Mouse (Mus musculus): ENCODE measurements around the gene Cyp2ab1. TPM values are rescaled to one million over a fixed set of nuclear protein-coding genes. Genes with fewer than 3 reads are reported as not detected.
"Not testable (repeated sequence)": the region's sequence is repeated elsewhere in the genome, so short reads cannot be mapped to it uniquely, and the experiment has no call there.

Cyp2ab1 gene
- not detected in 2 replicates for polyA plus RNA-seq (2016; fragmentation: Nextera tagmentation; extraction: Ambion mirVana)

DNA sequence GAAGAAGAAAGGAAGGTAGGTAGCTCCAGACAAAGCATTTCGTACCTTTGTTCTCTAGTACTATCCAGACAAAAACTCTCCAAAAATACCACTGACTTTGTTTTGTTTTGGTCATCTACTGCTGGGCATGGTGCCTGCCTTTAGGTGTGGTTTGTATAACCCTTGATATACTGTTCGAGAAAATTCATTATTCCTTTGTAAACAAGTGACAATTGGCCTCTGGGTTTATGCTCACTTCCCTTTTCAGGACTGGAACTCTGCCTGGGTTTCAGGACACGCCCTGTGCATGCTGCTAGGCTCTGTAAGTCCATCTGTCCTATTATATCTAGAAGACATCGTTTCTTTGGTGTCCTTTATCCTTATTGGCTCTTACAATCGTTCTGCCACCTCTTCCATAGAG is at the start of gene Cyp2ab1:
TSS of gene Cyp2ab1 (minus strand) at position 119 of the 400 bp plus-strand sequence.
- WGBS: 81% methylated on average over 5 of the region's 5 CpGs

GRCm38 (mm10) chr16:20371731-20372130 is 46.5 kb upstream of the Cyp2ab1 start:
- H3K9me3 ChIP-seq (replicated peaks): no peaks in the 10 kb centered on the region
- H3K36me3 ChIP-seq: peaks cover 71% of the 10 kb centered on the region
- H3K27me3 ChIP-seq (ENCODE audit: low read depth, poor library complexity, severe bottlenecking): no peaks in the 10 kb centered on the region
- H3K27ac ChIP-seq: no peak overlapping the region
- no peaks in the 10 kb centered on the region for H3K4me1 ChIP-seq
- 86% methylated on average over 4 of the region's 4 CpGs for WGBS
- DNase-seq (ENCODE audit: low spot score): no peak
- no peak overlapping the region for H3K4me3 ChIP-seq

More for the DNA sequence above, at the start of gene Cyp2ab1:
- H3K27ac ChIP-seq: no peak within 1 kb of the TSS
- no peaks in the 10 kb centered on the region for H3K27me3 ChIP-seq (ENCODE audit: low read depth, poor library complexity, severe bottlenecking)
- H3K4me3 ChIP-seq: no peak within 1 kb of the TSS
- no peak for DNase-seq (ENCODE audit: low spot score)
- no peaks in the 10 kb centered on the region for H3K9me3 ChIP-seq (replicated peaks)
- no peaks in the 10 kb centered on the region for H3K4me1 ChIP-seq
- peaks cover 14% of the 10 kb centered on the region for H3K36me3 ChIP-seq

GRCm38 (mm10) chr16:20368221-20368620 is 43.0 kb upstream of the Cyp2ab1 start:
- no peak for DNase-seq (ENCODE audit: low spot score)
- 94% methylated on average over 9 of the region's 9 CpGs for WGBS
- H3K27ac ChIP-seq: no peak overlapping the region
- no peaks in the 10 kb centered on the region for H3K27me3 ChIP-seq (ENCODE audit: low read depth, poor library complexity, severe bottlenecking)
- no peaks in the 10 kb centered on the region for H3K4me1 ChIP-seq
- no peaks in the 10 kb centered on the region for H3K9me3 ChIP-seq (replicated peaks)
- peaks cover 77% of the 10 kb centered on the region for H3K36me3 ChIP-seq
- no peak overlapping the region for H3K4me3 ChIP-seq

GRCm38 (mm10) chr16:20362121-20362520 is 36.9 kb upstream of the Cyp2ab1 start:
- Histone ChIP-seq H3K27ac (no peak overlapping the region), H3K4me1 (no peaks in the 10 kb centered on the region), H3K27me3 (ENCODE audit: low read depth, poor library complexity, severe bottlenecking) (no peaks in the 10 kb centered on the region), H3K36me3 (peaks cover 80% of the 10 kb centered on the region), H3K9me3 (replicated peaks) (no peaks in the 10 kb centered on the region), H3K4me3 (no peak overlapping the region)
- DNase-seq (ENCODE audit: low spot score): no peak
- WGBS: 92% methylated on average over 11 of the region's 11 CpGs

- WGBS: 93% methylated on average over 3 of the region's 3 CpGs
- not testable (repeated sequence) for H3K27ac ChIP-seq; H3K4me1 ChIP-seq; H3K4me3 ChIP-seq; H3K27me3 ChIP-seq (ENCODE audit: low read depth, poor library complexity, severe bottlenecking); H3K9me3 ChIP-seq (replicated peaks); DNase-seq (ENCODE audit: low spot score)
- peaks cover 80% of the 10 kb centered on the region for H3K36me3 ChIP-seq
These were observed 36.3 kb upstream of the Cyp2ab1 start for GRCm38 (mm10) chr16:20361496-20361895.

DNA sequence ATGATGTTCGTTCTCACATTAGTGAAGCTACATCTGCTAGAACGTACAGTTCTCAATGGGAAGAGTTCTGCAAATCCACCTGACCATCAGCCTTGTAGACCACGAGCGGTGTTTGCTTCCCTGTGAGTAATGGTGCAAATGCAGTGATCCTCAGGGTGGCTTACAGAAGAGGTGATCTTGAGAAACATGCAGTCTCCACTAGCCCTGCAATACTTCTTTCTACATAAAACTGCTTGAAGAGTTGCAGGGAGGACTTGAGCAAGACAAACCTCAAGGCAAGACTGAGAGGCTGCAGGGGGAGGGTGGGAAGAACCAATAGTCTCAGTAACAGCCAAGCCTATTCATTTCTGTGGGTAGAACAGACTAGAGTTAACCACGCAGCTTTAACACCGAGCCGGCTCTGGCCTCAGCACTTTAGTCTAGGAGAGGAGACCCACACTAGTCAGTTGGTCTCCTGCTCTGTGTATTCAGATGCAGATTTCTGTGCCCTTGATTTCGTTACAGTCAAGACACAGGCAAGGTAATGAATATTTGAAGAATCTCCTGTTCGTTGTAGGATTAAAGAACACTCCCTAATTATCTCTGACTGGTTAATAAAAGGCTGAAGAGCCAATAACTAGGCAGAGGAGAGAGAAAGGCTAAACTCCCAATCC is 34.6 kb upstream of the Cyp2ab1 start:
- H3K9me3 ChIP-seq (replicated peaks): no peaks in the 10 kb centered on the region
- no peak for DNase-seq (ENCODE audit: low spot score)
- peaks cover 79% of the 10 kb centered on the region for H3K36me3 ChIP-seq
- no peaks in the 10 kb centered on the region for H3K27me3 ChIP-seq (ENCODE audit: low read depth, poor library complexity, severe bottlenecking)
- no peaks in the 10 kb centered on the region for H3K4me1 ChIP-seq
- H3K4me3 ChIP-seq: no peak overlapping the region
- WGBS: 84% methylated on average over 9 of the region's 9 CpGs
- H3K27ac ChIP-seq: no peak overlapping the region

GRCm38 (mm10) chr16:20357837-20358236 is 32.6 kb upstream of the Cyp2ab1 start:
- Histone ChIP-seq H3K4me3 (no peak overlapping the region), H3K9me3 (replicated peaks) (no peaks in the 10 kb centered on the region), H3K4me1 (no peaks in the 10 kb centered on the region), H3K36me3 (peaks cover 76% of the 10 kb centered on the region), H3K27ac (no peak overlapping the region), H3K27me3 (ENCODE audit: low read depth, poor library complexity, severe bottlenecking) (no peaks in the 10 kb centered on the region)
- 95% methylated on average over 5 of the region's 5 CpGs for WGBS
- no peak for DNase-seq (ENCODE audit: low spot score)

- H3K36me3 ChIP-seq: peaks cover 68% of the 10 kb centered on the region
- H3K4me1 ChIP-seq: no peaks in the 10 kb centered on the region
- H3K9me3 ChIP-seq (replicated peaks): no peaks in the 10 kb centered on the region
- WGBS: 97% methylated on average over 2 of the region's 2 CpGs
- no peak overlapping the region for H3K27ac ChIP-seq
- DNase-seq (ENCODE audit: low spot score): no peak
- no peaks in the 10 kb centered on the region for H3K27me3 ChIP-seq (ENCODE audit: low read depth, poor library complexity, severe bottlenecking)
- H3K4me3 ChIP-seq: no peak overlapping the region
These were observed 29.6 kb upstream of the Cyp2ab1 start for GRCm38 (mm10) chr16:20354762-20355161.

- H3K4me3 ChIP-seq: no peak overlapping the region
- H3K27me3 ChIP-seq (ENCODE audit: low read depth, poor library complexity, severe bottlenecking): no peaks in the 10 kb centered on the region
- no peak for DNase-seq (ENCODE audit: low spot score)
- H3K4me1 ChIP-seq: no peaks in the 10 kb centered on the region
- H3K27ac ChIP-seq: no peak overlapping the region
- H3K36me3 ChIP-seq: peaks cover 70% of the 10 kb centered on the region
- H3K9me3 ChIP-seq (replicated peaks): no peaks in the 10 kb centered on the region
- WGBS: 84% methylated on average over 1 of the region's 1 CpGs
These were observed 28.8 kb upstream of the Cyp2ab1 start for GRCm38 (mm10) chr16:20354011-20354410.

DNA sequence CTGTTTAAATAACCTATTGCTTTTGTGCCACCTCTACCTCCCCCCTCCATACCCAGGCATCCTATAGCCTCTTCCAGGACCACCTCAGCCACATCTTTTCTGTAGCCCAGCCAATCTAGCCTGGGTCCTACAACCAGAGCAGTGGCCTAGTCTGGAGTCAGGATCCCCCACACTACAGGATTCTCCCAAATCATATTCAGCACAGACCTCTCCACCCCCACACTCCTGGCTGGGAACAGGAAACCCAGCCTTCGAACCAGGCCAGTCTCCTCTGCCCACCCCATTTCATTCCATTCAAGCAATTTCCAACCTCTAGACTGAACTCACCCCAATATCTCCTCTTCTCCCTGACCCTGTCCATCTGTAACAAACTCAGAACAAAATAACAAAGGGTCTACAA is 20.3 kb upstream of the Cyp2ab1 start:
- WGBS: 87% methylated on average over 1 of the region's 1 CpGs
- peaks cover 46% of the 10 kb centered on the region for H3K36me3 ChIP-seq
- H3K27me3 ChIP-seq (ENCODE audit: low read depth, poor library complexity, severe bottlenecking): no peaks in the 10 kb centered on the region
- DNase-seq (ENCODE audit: low spot score): no peak
- H3K27ac ChIP-seq: no peak overlapping the region
- H3K4me1 ChIP-seq: no peaks in the 10 kb centered on the region
- H3K9me3 ChIP-seq (replicated peaks): no peaks in the 10 kb centered on the region
- no peak overlapping the region for H3K4me3 ChIP-seq

DNA sequence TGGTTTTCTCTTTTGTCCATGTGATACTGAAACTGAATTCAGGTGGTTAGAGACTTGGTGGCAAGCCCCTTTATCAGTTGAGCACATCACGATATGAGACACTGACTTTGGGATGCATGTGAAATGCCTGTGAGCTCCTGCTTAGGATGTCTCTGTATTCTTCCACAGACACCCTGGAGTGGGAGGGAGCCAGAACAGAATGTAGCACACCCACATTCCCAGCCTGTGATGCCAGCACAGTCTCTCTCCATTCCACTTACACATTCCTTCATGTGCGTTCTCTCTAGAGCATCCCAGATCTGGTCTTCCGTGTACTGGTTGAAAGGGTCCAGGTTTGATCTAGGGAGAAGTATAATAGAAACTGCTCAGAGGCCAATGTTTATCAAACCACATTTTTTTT is 13.4 kb upstream of the Cyp2ab1 start:
- peaks cover 72% of the 10 kb centered on the region for H3K36me3 ChIP-seq

GRCm38 (mm10) chr16:20334918-20335317 is 9.7 kb upstream of the Cyp2ab1 start:
- no peak overlapping the region for H3K27ac ChIP-seq
- H3K36me3 ChIP-seq: peaks cover 83% of the 10 kb centered on the region
- no peak for DNase-seq (ENCODE audit: low spot score)
- 96% methylated on average over 8 of the region's 8 CpGs for WGBS
- H3K27me3 ChIP-seq (ENCODE audit: low read depth, poor library complexity, severe bottlenecking): no peaks in the 10 kb centered on the region
- H3K9me3 ChIP-seq (replicated peaks): no peaks in the 10 kb centered on the region
- H3K4me1 ChIP-seq: no peaks in the 10 kb centered on the region
- H3K4me3 ChIP-seq: no peak overlapping the region

More for the DNA sequence above, 13.4 kb upstream of the Cyp2ab1 start:
- H3K4me3 ChIP-seq: no peak overlapping the region
- no peaks in the 10 kb centered on the region for H3K4me1 ChIP-seq
- no peak for DNase-seq (ENCODE audit: low spot score)
- H3K27ac ChIP-seq: no peak overlapping the region
- no peaks in the 10 kb centered on the region for H3K27me3 ChIP-seq (ENCODE audit: low read depth, poor library complexity, severe bottlenecking)
- 96% methylated on average over 3 of the region's 3 CpGs for WGBS
- H3K9me3 ChIP-seq (replicated peaks): no peaks in the 10 kb centered on the region

DNA sequence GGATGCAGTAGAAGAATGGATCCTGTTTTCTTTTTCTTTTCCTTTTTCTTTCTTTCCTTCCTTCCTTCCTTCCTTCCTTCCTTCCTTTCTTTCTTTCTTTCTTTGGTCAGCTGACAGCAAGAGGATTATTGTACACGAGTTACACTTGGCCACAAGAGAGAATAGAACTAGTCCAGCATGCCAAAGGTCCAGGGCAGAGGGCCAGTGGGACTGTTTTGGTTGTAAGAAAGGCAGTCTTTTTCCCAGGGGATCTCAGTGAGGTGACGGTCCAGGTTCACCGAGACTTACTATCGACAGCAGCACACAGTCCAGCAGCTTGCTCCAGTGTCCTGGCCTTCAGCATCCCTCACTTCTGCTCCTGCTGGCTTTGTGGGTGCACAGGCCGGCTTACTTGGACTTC is 3.1 kb upstream of the Cyp2ab1 start:
- no peak overlapping the region for H3K4me3 ChIP-seq
- peaks cover 39% of the 10 kb centered on the region for H3K36me3 ChIP-seq
- H3K27ac ChIP-seq: no peak overlapping the region
- no peaks in the 10 kb centered on the region for H3K27me3 ChIP-seq (ENCODE audit: low read depth, poor library complexity, severe bottlenecking)
- DNase-seq (ENCODE audit: low spot score): no peak
- WGBS: 91% methylated on average over 5 of the region's 5 CpGs
- no peaks in the 10 kb centered on the region for H3K9me3 ChIP-seq (replicated peaks)
- no peaks in the 10 kb centered on the region for H3K4me1 ChIP-seq

DNA sequence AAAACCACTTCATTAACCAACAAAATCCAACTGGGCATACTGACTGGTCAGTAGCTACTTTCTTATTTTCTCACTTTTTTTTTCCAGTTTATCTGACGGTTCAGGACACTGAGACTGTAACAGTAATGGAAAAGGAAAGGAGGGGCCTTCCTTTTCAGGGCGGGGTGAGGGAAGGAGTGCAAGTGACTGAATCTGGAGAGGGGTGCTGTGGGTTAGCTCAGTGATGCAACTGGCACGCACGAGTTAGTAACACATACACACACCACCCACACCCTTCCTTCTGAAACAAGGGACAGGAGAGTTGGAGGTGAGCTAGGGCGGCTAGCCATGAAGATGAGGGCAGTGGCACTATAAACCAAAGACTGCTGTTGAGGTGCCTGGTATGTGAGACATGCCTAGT is 1.3 kb downstream of the Cyp2ab1 start:
- Histone ChIP-seq H3K4me3 (no peak overlapping the region), H3K27me3 (ENCODE audit: low read depth, poor library complexity, severe bottlenecking) (no peaks in the 10 kb centered on the region), H3K9me3 (replicated peaks) (no peaks in the 10 kb centered on the region), H3K27ac (no peak overlapping the region), H3K4me1 (no peaks in the 10 kb centered on the region), H3K36me3 (peaks cover 5% of the 10 kb centered on the region; the same call in 1 of the 2 replicates)
- 81% methylated on average over 5 of the region's 5 CpGs for WGBS
- DNase-seq (ENCODE audit: low spot score): no peak
